Mouse (Mus musculus): ENCODE measurements around the gene Pcsk5. TPM values are rescaled to one million over a fixed set of nuclear protein-coding genes. Genes with fewer than 3 reads are reported as not detected.

The Pcsk5 gene
- polyA plus RNA-seq (2016; fragmentation: Nextera tagmentation; extraction: Ambion mirVana): 12.0 and 13.0 TPM in 2 replicates

DNA sequence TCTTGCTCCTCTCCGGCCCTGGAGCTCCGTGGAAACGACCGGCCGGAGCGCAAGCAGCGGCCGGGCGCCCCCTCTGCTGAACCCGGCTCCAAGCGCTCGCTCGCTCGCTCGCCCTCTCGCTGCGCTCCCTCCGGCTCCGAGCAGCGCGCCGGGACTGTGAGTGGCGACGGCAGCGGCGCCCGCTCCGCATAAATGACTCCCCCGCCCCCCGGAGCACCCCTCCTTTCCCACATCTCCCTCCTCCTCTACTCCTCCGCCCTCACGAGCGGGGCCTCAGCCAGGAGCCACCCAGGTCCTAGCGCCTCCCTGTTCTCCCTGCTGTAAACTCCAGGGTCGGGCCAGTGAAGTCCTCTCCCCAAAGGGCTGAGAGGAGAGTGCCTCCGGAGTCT lies at the start of gene Pcsk5:
Gene Pcsk5, minus strand, starts transcription at position 162 of the 389 bp plus-strand sequence.
- peak within 1 kb of the TSS; percentile 79 for H3K27ac ChIP-seq
- peak within 1 kb of the TSS; percentile 78 for H3K4me3 ChIP-seq
- H3K4me1 ChIP-seq: peaks cover 15% of the 10 kb centered on the region
- peak within 1 kb of the TSS; percentile 91 for H3K4me2 ChIP-seq (replicated peaks)
- no peaks in the 10 kb centered on the region for H3K9me3 ChIP-seq (replicated peaks)
- H3K9ac ChIP-seq: peak within 1 kb of the TSS; percentile 83
- ATAC-seq (ENCODE audit: low FRiP score): peak; percentile 95
- WGBS: 0% methylated on average over 26 of the region's 36 CpGs
- no peaks in the 10 kb centered on the region for H3K36me3 ChIP-seq
- H3K27me3 ChIP-seq: peaks cover 4% of the 10 kb centered on the region; the same call in 1 of the 2 replicates

DNA sequence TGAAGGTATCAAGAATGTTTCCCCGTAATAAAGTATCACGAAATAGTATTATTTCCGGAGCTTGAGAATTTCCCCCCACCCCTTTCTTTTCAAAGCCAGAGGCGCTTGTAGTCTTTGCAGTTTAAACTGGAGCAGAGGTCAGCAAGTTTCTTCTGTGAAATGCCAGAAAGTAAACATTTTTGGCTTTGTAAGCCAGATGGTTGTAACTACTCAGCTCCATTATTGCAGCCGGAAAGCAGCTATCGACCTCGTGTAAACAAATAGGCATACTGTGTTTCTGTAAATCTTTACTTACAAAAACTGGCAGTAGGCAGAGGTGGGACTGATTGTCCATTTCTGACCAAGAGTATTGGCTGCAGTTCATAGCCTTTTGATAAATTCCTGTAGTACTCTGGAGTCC lies 38.4 kb upstream of the Pcsk5 start:
- Histone ChIP-seq H3K4me2 (replicated peaks) (no peak overlapping the region), H3K9ac (no peak overlapping the region), H3K27me3 (no peaks in the 10 kb centered on the region), H3K4me3 (no peak overlapping the region), H3K36me3 (no peaks in the 10 kb centered on the region), H3K9me3 (replicated peaks) (no peaks in the 10 kb centered on the region), H3K27ac (no peak overlapping the region), H3K4me1 (no peaks in the 10 kb centered on the region)
- 81% methylated on average over 7 of the region's 7 CpGs for WGBS
- ATAC-seq (ENCODE audit: low FRiP score): no peak

DNA sequence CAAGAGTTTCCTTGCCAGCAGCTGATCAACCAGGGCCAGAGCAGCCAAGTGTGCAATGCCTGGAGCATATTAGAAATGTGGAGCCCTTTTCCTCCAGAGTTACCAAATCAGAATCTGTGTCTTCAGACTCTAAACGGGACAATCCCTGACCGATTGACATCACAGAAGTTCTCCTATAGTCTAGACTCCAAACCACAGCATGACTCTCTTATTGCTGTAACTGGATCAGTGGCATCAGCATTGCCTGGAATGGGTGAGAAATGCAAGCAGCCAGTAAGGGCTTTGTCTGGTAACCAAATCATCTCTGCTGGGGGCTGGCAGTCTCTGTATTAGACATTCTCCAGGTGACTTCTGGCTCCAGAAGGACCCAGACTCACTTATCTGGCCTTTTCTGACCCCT lies 37.0 kb upstream of the Pcsk5 start:
- no peaks in the 10 kb centered on the region for H3K9me3 ChIP-seq (replicated peaks)
- no peaks in the 10 kb centered on the region for H3K27me3 ChIP-seq
- H3K4me1 ChIP-seq: no peaks in the 10 kb centered on the region
- 62% methylated on average over 2 of the region's 2 CpGs for WGBS
- H3K36me3 ChIP-seq: no peaks in the 10 kb centered on the region
- H3K4me2 ChIP-seq (replicated peaks): no peak overlapping the region
- no peak overlapping the region for H3K27ac ChIP-seq
- no peak overlapping the region for H3K4me3 ChIP-seq
- ATAC-seq (ENCODE audit: low FRiP score): no peak
- no peak overlapping the region for H3K9ac ChIP-seq

DNA sequence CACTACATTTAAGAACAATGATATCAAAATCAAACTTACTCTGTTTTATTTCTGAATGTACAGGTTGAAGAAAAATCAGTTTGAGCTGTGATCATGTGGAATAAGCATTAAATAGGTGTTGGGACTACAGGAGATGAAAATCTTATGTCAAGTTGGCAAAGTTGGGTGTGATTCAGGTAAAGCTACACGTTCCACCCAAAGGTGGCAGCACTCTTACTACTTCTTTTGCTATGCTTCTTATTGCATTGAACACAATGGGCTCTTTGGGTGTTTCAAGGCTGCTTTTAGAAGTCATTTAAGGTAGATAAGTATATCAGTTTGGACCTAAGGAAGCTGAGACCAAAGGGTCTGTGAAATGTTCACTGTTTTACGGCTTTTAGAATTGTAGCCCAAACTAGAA lies 36.3 kb upstream of the Pcsk5 start:
- Histone ChIP-seq H3K27ac (no peak overlapping the region), H3K4me1 (no peaks in the 10 kb centered on the region)
- 64% methylated on average over 2 of the region's 2 CpGs for WGBS

DNA sequence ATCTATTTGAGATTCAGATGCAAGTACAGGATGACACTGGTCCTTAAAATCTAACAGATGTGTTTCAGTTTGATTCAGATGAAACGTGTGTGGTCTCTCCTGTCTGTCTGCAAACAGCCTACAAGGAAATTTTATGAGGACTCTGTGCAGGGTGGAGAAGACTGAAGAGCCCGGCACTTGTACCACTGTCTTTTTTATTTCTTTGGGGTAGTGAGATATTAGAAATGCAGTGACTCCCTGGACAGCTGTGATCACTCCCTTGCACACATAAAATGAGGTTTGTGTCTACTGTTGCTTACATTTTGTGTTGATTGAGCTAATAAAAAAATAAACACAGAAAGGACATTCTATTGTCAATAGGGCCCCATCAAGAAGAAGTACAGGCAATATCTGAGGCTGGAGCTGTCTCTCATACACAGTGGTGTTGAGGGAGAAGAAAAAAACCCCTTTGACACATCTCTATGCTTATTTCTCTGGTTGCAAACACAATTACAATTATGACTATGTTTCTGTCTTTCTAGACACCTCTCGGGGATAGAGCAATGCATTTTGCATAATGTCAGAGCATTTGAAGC lies 29.0 kb upstream of the Pcsk5 start:
- Histone ChIP-seq H3K4me2 (replicated peaks) (no peak overlapping the region), H3K9me3 (replicated peaks) (no peaks in the 10 kb centered on the region), H3K4me3 (no peak overlapping the region), H3K27ac (no peak overlapping the region), H3K9ac (no peak overlapping the region), H3K4me1 (no peaks in the 10 kb centered on the region), H3K27me3 (no peaks in the 10 kb centered on the region), H3K36me3 (no peaks in the 10 kb centered on the region)
- WGBS: 69% methylated on average over 3 of the region's 3 CpGs
- no peak for ATAC-seq (ENCODE audit: low FRiP score)

More for the DNA sequence above, 36.3 kb upstream of the Pcsk5 start:
- Histone ChIP-seq H3K4me2 (replicated peaks) (no peak overlapping the region), H3K36me3 (no peaks in the 10 kb centered on the region), H3K4me3 (no peak overlapping the region), H3K9ac (no peak overlapping the region), H3K9me3 (replicated peaks) (no peaks in the 10 kb centered on the region), H3K27me3 (no peaks in the 10 kb centered on the region)
- ATAC-seq (ENCODE audit: low FRiP score): no peak

DNA sequence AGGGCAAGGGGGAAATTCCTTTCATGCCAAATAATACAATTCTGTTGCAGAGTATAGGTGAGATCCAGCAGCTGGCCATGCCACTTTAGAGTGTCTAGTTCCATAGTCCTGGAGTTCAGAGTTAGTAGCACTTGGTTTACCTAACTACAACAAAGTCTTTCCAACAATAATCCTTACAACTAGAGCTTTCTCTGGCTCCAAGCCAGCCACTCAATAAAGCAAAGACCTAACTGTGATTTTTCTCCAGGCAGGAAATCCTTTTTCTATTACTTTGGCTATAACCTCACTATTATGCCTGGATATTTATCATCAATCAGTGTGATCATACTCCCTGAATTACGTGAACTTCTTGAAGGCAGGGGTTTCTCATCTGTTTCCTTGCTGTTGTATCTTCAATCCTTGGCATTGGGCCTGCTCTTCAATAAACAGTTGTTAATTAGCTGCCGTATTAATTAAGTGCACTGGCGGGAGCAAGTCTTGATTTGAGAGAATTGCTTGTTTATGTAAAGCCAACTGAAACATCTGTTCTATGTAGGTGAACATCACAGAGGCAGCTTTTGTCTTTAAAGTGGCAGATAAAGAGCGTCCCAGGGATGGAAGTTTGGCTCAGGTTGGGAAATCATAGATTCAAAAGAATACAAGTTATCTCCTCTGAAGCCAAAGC lies 23.1 kb upstream of the Pcsk5 start:
- H3K9ac ChIP-seq: no peak overlapping the region
- H3K27me3 ChIP-seq: no peaks in the 10 kb centered on the region
- no peak overlapping the region for H3K4me2 ChIP-seq (replicated peaks)
- H3K36me3 ChIP-seq: no peaks in the 10 kb centered on the region
- no peak overlapping the region for H3K27ac ChIP-seq
- no peaks in the 10 kb centered on the region for H3K4me1 ChIP-seq
- no peak for ATAC-seq (ENCODE audit: low FRiP score)
- H3K4me3 ChIP-seq: no peak overlapping the region
- H3K9me3 ChIP-seq (replicated peaks): no peaks in the 10 kb centered on the region
- WGBS: 68% methylated on average over 4 of the region's 4 CpGs

DNA sequence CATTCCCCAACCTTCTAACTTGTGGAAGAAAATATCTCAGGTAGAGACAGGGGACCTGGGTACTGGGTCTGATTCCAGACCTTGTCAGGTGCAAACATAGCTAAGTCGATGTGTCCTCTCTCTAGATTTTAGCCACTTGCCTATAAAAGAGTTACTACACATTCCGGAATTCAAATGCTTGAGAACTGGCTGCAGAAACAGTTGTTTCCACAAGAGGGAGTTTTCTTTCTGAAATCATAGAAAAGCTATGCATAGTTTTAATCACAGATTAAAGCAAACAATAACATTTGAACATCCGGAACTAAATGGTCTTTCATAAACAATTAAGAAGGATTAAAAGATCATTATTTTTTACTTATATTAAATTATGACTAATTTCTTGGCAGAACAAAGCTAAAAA lies 19.3 kb upstream of the Pcsk5 start:
- H3K27me3 ChIP-seq: no peaks in the 10 kb centered on the region
- H3K36me3 ChIP-seq: no peaks in the 10 kb centered on the region
- H3K4me1 ChIP-seq: no peaks in the 10 kb centered on the region
- H3K4me3 ChIP-seq: no peak overlapping the region
- H3K9me3 ChIP-seq (replicated peaks): no peaks in the 10 kb centered on the region
- no peak overlapping the region for H3K4me2 ChIP-seq (replicated peaks)
- WGBS: 66% methylated on average over 3 of the region's 3 CpGs
- H3K27ac ChIP-seq: no peak overlapping the region
- ATAC-seq (ENCODE audit: low FRiP score): no peak
- H3K9ac ChIP-seq: no peak overlapping the region

DNA sequence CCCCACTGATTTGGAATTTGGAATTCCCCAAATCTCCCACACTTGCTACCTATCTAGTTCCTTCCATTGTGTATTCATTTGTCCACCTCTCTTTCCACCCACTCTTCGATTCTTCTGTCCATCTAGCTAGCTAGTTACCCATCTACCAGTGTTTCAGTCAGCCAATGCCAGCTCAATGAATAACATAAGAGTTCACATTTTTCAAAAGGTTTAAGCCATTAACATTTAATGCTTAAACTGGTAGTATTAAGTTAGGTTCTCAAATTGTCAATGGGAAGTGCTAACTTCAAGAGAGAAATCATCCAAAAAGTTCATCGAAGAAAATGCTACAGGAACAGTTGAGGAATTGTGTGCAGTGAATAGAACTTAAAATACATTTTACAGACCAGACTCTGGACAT lies 11.0 kb upstream of the Pcsk5 start:
- 86% methylated on average over 2 of the region's 2 CpGs for WGBS
- no peaks in the 10 kb centered on the region for H3K9me3 ChIP-seq (replicated peaks)
- no peak overlapping the region for H3K9ac ChIP-seq
- ATAC-seq (ENCODE audit: low FRiP score): no peak
- H3K27me3 ChIP-seq: no peaks in the 10 kb centered on the region
- no peak overlapping the region for H3K4me2 ChIP-seq (replicated peaks)
- no peak overlapping the region for H3K4me3 ChIP-seq
- no peak overlapping the region for H3K27ac ChIP-seq
- no peaks in the 10 kb centered on the region for H3K4me1 ChIP-seq
- no peaks in the 10 kb centered on the region for H3K36me3 ChIP-seq

DNA sequence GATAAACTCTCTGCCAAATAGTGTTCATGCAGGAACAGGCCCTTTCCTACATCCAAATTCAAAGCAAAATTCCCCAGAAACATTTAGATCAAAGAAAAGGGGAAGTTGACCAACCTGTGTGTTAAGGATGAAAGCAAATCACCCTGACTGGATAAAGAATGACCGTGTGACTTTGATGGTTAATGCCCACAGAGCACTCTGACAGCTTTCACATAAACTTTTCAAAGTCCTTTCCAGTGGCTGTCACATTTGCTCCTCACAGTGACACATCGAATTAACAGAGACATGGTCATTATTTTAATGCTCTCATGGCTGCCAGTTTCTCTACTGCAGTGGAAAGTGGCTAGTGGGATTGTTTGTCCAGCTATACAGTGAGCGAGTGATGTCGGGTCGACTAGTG lies 8.5 kb upstream of the Pcsk5 start:
- no peaks in the 10 kb centered on the region for H3K36me3 ChIP-seq
- no peaks in the 10 kb centered on the region for H3K4me1 ChIP-seq
- ATAC-seq (ENCODE audit: low FRiP score): no peak
- 67% methylated on average over 5 of the region's 5 CpGs for whole genome bisulfite sequencing
- no peak overlapping the region for H3K4me3 ChIP-seq
- H3K4me2 ChIP-seq (replicated peaks): no peak overlapping the region
- no peak overlapping the region for H3K27ac ChIP-seq
- H3K9me3 ChIP-seq (replicated peaks): no peaks in the 10 kb centered on the region
- no peak overlapping the region for H3K9ac ChIP-seq
- H3K27me3 ChIP-seq: no peaks in the 10 kb centered on the region

DNA sequence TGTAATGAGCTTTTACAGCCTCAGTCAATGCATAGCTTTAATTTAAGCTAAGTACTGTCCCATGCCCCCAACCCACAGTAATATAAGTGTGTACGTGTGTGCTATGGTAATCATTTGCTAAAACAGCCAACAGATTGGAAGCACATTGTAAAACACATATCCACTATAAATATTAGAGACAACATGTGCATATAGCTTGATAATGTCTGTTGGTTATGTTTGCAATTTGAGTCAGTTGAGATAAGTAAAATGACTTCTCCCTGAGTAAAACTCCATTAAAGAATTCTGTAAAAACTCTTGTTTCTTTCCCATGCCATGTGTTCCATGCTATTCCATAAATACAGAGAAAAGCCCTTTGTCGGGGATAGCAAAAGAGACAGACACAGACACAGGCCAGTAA lies 4.2 kb upstream of the Pcsk5 start:
- H3K4me3 ChIP-seq: no peak overlapping the region

DNA sequence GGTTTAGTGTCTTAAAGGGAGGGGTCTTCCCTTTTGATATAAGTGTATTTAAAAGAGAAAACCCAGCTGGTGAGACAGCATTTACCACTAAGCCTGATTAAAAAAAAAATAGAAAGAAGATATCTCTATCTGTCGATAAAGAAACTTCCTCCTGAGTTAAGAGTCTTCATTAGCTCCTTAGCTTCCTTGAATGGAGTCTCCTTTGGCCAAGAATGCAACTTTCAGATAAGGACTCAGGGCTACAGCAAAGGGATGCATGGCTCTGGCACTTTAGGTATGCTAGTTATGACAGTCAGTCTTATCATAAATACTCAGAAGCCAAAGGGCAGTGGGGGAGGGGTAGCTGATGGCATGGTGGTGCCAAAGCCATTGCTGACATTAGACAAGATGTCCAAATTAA lies 2.4 kb upstream of the Pcsk5 start:
- H3K9ac ChIP-seq: no peak overlapping the region
- H3K27ac ChIP-seq: no peak overlapping the region
- H3K4me3 ChIP-seq: no peak overlapping the region
- H3K9me3 ChIP-seq (replicated peaks): no peaks in the 10 kb centered on the region
- H3K36me3 ChIP-seq: no peaks in the 10 kb centered on the region
- no peak overlapping the region for H3K4me2 ChIP-seq (replicated peaks)
- no peak for ATAC-seq (ENCODE audit: low FRiP score)
- peaks cover 15% of the 10 kb centered on the region for H3K4me1 ChIP-seq
- H3K27me3 ChIP-seq: peaks cover 4% of the 10 kb centered on the region; the same call in 1 of the 2 replicates
- WGBS: 84% methylated on average over 1 of the region's 1 CpGs

More for the DNA sequence above, 4.2 kb upstream of the Pcsk5 start:
- WGBS: 85% methylated on average over 2 of the region's 2 CpGs
- Histone ChIP-seq H3K4me1 (peaks cover 1% of the 10 kb centered on the region), H3K9ac (no peak overlapping the region), H3K27ac (no peak overlapping the region), H3K9me3 (replicated peaks) (no peaks in the 10 kb centered on the region), H3K27me3 (no peaks in the 10 kb centered on the region), H3K36me3 (no peaks in the 10 kb centered on the region), H3K4me2 (replicated peaks) (no peak overlapping the region)
- ATAC-seq (ENCODE audit: low FRiP score): no peak

DNA sequence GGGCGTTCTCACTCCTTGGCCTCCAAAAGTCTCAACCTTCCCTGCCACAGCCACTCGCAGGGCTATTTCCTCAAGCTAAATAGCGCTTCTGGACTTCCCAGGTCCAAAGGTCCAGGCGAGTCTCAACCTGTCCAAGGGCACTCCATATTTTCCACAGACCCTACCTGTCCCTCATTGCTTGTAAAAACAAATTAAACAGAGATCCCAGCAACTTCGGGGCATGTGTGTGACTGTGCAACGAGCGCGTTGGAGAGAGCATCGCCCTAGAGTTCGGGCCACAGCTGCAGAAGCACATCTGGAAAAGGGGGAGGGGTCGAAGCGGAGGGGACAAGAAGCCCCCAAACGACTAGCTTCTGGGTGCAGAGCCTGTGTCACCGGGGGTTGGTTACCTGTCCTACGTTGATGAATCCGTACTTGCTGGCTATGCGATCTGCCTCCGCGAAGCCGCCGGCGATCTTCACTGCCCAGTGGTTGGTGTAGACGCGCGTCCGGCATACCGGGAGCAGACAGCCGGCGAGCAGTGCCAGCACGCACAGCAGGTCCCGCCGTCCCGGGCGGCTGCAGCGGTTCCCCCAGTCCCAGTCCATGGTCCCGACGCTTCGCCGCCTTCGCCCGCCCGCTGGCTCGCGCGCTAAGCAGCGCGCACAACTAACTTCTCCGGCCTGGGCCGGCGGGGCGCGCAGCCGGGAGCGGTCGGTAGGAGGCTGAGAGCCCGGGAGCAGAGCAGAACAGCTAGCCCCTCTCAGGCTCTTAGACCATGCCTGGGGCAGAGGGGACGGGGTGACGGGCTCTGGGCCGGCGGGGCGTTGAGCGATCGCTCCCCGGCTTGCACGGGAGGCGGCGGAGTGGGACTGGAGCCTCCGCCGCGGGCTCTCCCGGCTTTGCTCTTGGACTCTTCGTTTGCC lies 614 bp downstream of the Pcsk5 start:
- 1% methylated on average over 70 of the region's 72 CpGs for WGBS
- peak overlapping the region; percentile 79 for H3K27ac ChIP-seq
- peaks cover 4% of the 10 kb centered on the region; the same call in 1 of the 2 replicates for H3K27me3 ChIP-seq
- peak overlapping the region; percentile 78 for H3K4me3 ChIP-seq
- ATAC-seq (ENCODE audit: low FRiP score): peak; percentile 91
- H3K9me3 ChIP-seq (replicated peaks): no peaks in the 10 kb centered on the region
- no peaks in the 10 kb centered on the region for H3K36me3 ChIP-seq
- peak overlapping the region; percentile 91 for H3K4me2 ChIP-seq (replicated peaks)
- peak overlapping the region; percentile 83 for H3K9ac ChIP-seq
- H3K4me1 ChIP-seq: peaks cover 15% of the 10 kb centered on the region
